Mouse (Mus musculus): ENCODE measurements at regions not wholly inside any gene's neighbourhood (a gene's known extent, or its start where the extent isn't known, plus 50 kb on each side); places are given as distances from the start of the nearest gene placed in this dataset.

- no peak for DNase-seq (ENCODE audit: low spot score in 2 of 2)
These were observed 648.6 kb upstream of the Slit2 start for GRCm38 (mm10) chr5:47334299-47334698.

- no peak for DNase-seq (ENCODE audit: low spot score in 2 of 2)
These were observed 646.4 kb upstream of the Slit2 start for GRCm38 (mm10) chr5:47336511-47336910.

- DNase-seq (ENCODE audit: low spot score in 2 of 2), result no peak
These were observed 643.1 kb upstream of the Slit2 start for GRCm38 (mm10) chr5:47339807-47340206.

DNA sequence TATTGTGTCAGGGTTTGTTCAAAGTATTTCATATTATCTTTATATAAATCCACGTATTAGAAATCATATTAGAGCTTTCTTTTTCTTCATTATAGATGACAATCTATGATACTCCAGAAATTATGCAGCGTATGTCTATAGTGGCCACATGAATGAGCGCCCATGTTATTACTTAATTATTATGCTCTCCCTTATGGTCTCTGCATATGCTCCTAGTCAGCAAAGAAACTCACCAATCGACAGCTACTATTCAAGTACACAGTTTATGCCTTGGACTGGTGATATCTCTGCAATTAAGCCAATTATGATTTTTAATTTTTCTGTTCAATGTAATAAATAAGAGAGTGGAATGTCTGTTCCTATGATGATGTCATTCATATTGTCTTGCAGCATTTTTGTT is 612.8 kb upstream of the Slit2 start:
- no peak for DNase-seq (ENCODE audit: low spot score in 2 of 2)

DNA sequence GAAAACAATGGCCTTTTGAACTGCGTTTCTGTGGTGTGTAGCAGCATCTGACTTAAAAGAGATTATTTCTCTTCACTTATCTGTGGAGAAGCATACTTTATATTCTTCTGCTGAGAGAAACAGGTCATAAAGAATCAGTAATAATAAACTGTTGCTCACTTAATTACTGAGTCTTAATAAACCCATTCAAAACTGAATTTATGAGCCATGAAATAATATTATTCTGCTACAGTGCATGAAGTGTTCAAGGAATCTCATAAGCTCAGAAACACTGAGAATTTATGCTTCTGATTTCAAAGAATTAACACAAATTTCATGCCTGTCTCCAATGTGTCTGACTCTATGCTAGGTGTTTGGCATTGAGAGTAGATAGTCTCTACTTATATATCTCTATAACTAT is 597.0 kb upstream of the Slit2 start:
- no peak for DNase-seq (ENCODE audit: low spot score in 2 of 2)

DNA sequence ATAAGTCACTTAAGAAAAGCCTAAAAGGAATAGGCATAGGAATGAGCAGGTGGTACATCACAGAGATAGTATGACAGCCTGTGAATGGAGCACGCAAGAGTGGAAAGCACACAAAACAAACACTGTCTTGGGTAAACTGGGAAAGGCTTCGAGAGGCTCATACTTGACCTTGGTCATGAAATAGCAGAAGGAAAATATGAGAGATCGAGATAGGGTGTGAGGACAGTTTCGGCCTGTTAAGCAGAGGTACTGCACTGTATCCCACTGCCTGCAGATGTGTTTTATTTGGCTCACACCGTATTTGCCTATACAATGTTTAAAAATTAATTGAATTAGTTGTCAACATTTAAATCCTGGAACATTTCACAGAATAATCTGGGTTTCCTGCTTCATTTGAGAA is 596.2 kb upstream of the Slit2 start:
- no peak for DNase-seq (ENCODE audit: low spot score in 2 of 2)

DNA sequence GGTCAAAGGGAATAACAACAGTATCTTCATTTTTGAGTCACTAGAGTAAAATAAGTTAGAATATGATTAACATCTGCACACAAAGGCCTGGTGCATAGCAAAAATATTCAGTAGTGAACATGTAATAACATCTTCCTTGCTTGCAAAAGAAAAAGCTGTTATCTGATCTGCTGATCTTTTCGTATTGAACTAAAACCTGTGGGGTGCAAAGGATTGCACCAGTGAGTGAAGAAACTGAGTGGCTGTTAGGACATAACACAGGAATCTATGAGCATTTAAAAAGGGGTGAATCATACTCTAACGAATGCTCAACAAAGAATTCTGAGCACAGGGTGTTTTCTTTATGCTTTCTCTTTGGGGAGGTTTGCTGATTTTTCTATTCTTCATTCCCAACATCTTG is 592.2 kb upstream of the Slit2 start:
- DNase-seq (ENCODE audit: low spot score in 2 of 2), result no peak

GRCm38 (mm10) chr5:47396874-47397273 is 586.1 kb upstream of the Slit2 start:
- DNase-seq (ENCODE audit: low spot score in 2 of 2), result no peak

- no peak for DNase-seq (ENCODE audit: low spot score in 2 of 2)
These were observed 561.0 kb upstream of the Slit2 start for GRCm38 (mm10) chr5:47421916-47422315.

DNA sequence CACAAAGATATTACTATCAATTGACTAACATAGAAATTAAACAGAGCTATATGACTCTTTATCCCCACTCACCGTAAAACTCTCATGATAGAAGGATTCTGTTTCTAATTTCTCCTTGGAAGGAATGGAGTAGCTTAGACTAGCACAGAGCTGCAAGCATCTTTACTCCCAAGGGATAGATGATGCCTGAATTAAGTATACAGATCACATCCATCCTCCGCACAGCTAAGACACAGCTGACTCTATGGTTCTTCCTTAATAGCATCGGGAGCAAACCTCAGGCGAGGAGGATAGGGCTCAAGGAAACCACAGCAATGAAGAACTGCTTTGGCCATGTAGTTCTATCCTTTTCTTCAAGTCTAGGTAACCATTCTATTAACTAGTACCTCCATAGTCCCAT is 556.9 kb upstream of the Slit2 start:
- DNase-seq (ENCODE audit: low spot score in 2 of 2), result no peak

DNA sequence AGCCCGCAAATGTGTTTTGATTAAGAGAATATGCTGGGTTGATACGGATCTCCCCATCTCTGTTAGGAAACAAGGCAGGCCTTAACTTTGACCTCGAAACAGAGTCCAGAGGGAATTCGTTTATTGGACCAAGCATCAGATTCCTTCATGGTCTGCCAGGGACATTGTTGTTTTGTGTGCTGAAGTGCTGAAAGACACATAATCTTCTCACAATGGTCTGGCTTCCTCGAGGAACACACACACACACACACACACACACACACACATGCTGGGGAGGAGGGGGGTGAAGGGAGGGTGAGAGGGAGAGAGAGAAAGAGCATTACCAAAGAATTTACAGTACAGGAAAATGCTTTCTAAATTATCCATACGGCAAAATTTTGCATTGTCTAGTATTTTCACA is 556.5 kb upstream of the Slit2 start:
- DNase-seq (ENCODE audit: low spot score in 2 of 2), result no peak

DNA sequence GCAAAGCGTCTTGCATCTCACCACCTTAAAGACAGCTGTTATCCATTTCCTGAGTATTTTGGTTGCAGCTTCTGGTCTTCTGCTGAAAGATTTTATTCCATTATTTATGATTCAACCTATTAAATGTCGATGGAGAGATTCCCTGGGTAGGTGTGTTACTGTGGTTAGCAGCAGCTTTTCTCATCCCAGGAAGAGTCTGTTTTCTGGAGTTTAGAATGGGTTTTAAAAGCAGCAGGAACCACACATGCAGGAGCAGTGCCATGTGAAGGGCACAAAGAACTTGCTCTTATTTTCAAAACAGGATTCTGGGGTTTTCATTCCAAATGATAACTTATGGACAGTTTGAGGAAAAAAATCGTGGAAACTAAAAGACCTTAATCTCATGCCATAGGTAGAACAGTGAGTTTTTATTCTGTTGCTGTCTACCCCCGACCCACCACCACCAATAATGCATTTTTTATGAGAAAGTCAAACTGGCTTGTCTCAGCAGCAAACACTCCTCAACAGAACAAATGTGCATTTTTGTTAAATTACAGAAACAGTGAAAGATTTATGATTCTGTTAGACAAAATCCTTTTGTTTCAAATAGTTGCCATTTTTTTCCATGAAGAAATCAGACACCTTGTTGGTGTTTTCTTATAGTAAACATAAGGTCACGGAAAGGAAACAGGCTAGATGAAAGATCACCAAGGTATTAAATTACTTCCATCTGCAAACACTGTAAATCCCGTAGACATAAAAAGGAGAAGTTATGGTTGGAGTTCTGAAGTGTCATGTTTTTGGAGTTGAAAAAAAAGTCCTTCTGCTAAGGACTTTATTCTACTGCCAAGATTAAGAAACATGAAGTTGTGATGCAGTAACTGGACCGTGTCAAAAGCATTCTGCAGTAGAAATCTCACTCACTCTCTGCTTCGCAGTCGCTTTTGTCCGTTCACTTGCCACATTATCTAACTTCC is 553.4 kb upstream of the Slit2 start:
- no peak for DNase-seq (ENCODE audit: low spot score in 2 of 2)

DNA sequence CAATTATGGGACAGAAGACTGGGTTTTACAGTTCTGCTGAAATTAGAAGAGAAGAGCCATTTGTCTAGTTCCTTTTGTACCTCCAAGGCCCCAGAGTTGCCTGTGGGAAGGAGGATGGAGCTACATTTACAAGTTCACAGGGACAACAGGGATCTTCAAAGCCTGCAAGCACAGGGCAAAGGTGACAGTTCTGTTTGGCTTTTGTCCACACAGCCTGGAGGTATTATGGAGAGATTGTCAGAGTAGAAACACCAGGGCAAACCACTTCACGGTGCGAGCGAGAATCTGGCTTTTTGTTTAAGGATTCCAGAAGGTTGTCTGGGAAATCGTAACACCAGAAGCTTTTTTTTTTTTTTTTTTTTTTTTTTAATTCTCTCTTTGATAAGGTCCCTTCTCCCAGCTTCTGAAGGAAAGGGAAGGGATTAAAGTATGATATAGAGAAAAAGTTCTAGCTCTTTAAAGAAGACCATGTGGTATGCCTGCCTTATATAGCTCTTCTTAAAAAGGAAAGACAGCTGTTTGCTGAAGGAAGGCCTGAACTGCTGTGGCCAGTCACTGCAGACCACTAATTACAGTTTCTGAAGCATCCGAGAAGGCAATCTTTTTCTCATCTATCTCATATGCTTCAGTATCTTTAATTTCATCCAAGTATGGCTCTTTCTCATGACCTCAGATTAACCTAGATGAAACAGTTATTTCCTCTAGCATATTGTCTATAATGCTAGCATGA is 551.2 kb upstream of the Slit2 start:
- DNase-seq (ENCODE audit: low spot score in 2 of 2), result no peak

GRCm38 (mm10) chr5:47436455-47436854 is 546.5 kb upstream of the Slit2 start:
- DNase-seq (ENCODE audit: low spot score in 2 of 2), result no peak

GRCm38 (mm10) chr5:47446305-47447028 is 536.5 kb upstream of the Slit2 start:
- no peak for DNase-seq (ENCODE audit: low spot score in 2 of 2)

DNA sequence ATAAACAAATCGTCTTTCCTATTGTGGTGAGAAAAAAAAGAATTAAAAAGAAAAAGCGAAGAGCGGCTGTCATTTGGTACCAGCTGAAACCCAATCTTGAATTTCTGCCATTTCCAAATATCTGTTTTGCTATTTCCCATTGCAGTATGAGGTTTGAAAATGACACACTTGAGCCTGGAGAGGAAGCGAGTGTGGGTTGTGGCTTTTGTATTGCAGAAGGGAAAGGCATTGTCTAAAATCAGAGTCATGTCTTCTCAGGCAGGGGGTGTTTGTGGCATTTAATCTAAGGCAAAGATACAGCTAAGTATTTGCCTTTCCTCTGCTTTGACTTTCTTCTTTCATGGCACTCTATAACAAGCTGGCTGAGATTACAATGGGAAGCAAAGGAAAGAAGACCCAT is 518.1 kb upstream of the Slit2 start:
- no peak for DNase-seq (ENCODE audit: low spot score in 2 of 2)

DNA sequence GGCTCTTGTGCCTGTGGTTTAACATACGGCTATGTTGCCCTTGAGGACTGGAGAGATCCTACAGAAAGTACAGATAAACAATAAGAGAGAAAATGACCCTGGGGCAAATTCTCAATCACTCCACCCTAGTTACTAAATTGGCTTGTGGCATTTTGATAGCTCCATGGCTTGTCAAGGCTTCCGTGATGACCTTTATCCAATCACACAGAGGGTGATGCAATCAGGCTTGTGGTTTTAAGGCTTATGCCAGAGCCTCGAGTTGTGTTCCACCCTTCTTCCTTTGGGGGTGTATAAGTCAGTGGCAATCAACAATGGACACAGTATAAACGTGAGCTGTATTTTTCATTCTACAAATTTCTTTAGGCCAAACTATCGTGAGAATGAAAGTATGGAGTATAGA is 513.5 kb upstream of the Slit2 start:
- DNase-seq (ENCODE audit: low spot score in 2 of 2), result no peak

DNA sequence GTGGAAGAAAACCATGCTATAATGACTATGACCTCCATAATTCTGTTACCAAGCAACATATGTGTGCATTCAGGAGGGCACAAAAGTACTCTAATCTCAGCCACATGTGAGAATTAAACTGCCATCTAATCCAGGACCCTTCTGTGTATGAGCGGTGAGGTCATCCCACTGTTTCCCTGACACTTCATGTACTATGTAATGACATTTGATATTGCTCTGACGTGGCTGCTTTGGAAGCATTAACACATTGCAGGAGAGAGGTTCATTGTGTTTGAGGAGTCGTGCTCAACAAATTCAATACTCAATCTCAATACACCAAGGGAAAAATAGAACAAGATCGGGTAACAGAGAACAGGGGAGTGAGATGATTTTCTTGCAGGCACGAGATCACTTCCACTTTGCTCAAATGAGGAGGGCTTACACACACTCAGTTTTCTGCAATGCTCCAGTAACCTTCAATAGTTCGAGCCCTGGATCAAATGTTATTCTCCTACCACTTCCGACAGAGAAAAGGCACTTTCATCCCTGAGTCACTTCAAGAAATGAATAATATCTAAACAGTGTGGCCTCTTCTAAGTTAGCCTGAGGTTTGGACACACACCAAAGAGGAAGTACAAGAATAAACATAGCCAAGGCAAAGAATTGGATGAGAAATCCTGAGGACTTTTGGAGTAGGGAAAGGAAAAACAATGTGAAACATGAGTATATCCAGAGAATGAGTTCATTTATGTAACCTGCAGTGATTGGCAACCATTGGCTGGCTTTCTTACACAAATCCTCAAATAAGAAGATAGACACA is 510.7 kb upstream of the Slit2 start:
- DNase-seq (ENCODE audit: low spot score in 2 of 2), result no peak

- DNase-seq (ENCODE audit: low spot score in 2 of 2), result no peak
These were observed 503.0 kb upstream of the Slit2 start for GRCm38 (mm10) chr5:47479908-47480307.

- DNase-seq (ENCODE audit: low spot score in 2 of 2), result no peak
These were observed 486.7 kb upstream of the Slit2 start for GRCm38 (mm10) chr5:47496218-47496617.

GRCm38 (mm10) chr5:47502764-47503416 is 480.0 kb upstream of the Slit2 start:
- DNase-seq (ENCODE audit: low spot score in 2 of 2), result no peak

Measured in left cerebral cortex, adult 9 months (tissue).